Mouse (Mus musculus) intestine, embryonic 14.5 days (tissue): ENCODE measurements around the gene Apol9b. TPM values are rescaled to one million over a fixed set of nuclear protein-coding genes. Genes with fewer than 3 reads are reported as not detected.
"Not testable (repeated sequence)": the region's sequence is repeated elsewhere in the genome, so short reads cannot be mapped to it uniquely, and the experiment has no call there.

ENCODE experiments used
- ATAC-seq: fragments of 200-750 bp; cut with Nextera tagmentation; replicated peaks from 2 replicates; pipeline ENCODE4 v1.8.0; 2017; ENCODE audit warnings: low read depth, moderate number of reproducible peaks, moderate TSS enrichment, moderate library complexity; ENCODE audit not compliant: low FRiP score, low TSS enrichment
- DNase-seq: peaks from one replicate; pipeline ENCODE4 v3.0.0-alpha.2; 2018; ENCODE audit warnings: low spot score
- H3K27ac ChIP-seq: fragments of 300-500 bp; sonication (generic); 2 replicates; pipeline ENCODE4 v1.5.1; 2014; ENCODE audit warnings: low read depth, mild to moderate bottlenecking, control low read depth
- H3K27me3 ChIP-seq: fragments of 300-500 bp; sonication (generic); replicated peaks from 2 replicates; pipeline ENCODE4 v1.6.1; 2014; ENCODE audit warnings: low read length, control low read depth; ENCODE audit not compliant: control insufficient read depth, insufficient read depth
- H3K36me3 ChIP-seq: fragments of 300-500 bp; sonication (generic); 2 replicates; pipeline ENCODE4 v1.6.1; 2014; ENCODE audit warnings: low read length, control low read depth; ENCODE audit not compliant: control insufficient read depth, insufficient read depth
- H3K4me1 ChIP-seq: fragments of 300-500 bp; sonication (generic); replicated peaks from 2 replicates; pipeline ENCODE4 v1.6.1; 2014; ENCODE audit warnings: low read length, control low read depth, mixed read lengths; ENCODE audit not compliant: control insufficient read depth, insufficient read depth
- H3K4me2 ChIP-seq: fragments of 300-500 bp; sonication (generic); 2 replicates; pipeline ENCODE4 v1.6.1; 2014; ENCODE audit warnings: low read length
- H3K4me3 ChIP-seq: fragments of 300-500 bp; sonication (generic); 2 replicates; pipeline ENCODE4 v1.5.1; 2014; ENCODE audit warnings: low read depth, low read length, control low read depth, mixed read lengths
- H3K9ac ChIP-seq: fragments of 300-500 bp; sonication (generic); 2 replicates; pipeline ENCODE4 v1.6.1; 2014; ENCODE audit warnings: mild to moderate bottlenecking, low read length
- H3K9me3 ChIP-seq: fragments of 300-500 bp; sonication (generic); 2 replicates; pipeline ENCODE4 v1.6.1; 2016; ENCODE audit warnings: low read length, control low read depth; ENCODE audit not compliant: control insufficient read depth
- WGBS: fragments of 180-500 bp; shearing (Covaris S2); extraction: QIAGEN DNeasy Blood & Tissue Kit; methylation state at CpG from one replicate; pipeline ENCODE4 v1.1.7; 2014; 5-methylcytosine and 5-hydroxymethylcytosine counted together
- polyA plus RNA-seq: library from polyadenylated mRNA; unstranded; fragments of >200 nt; fragmentation: Nextera tagmentation; extraction: Ambion mirVana; gene quantifications from 2 replicates; pipeline ENCODE4 v1.2.1, GENCODE M21; 2014

Gene Apol9b
- polyA plus RNA-seq, 1 experiment from 2014 or later = 0.32 TPM

GRCm38 (mm10) chr15:77721509-77721908, 7.3 kb upstream of the Apol9b start:
- H3K9ac ChIP-seq, H3K27me3 ChIP-seq, H3K4me3 ChIP-seq, H3K9me3 ChIP-seq, H3K36me3 ChIP-seq, ATAC-seq, H3K27ac ChIP-seq, H3K4me2 ChIP-seq, H3K4me1 ChIP-seq, DNase-seq: not testable (repeated sequence)
- WGBS = no CpG with 5 or more reads among the region's 3 CpGs

DNA sequence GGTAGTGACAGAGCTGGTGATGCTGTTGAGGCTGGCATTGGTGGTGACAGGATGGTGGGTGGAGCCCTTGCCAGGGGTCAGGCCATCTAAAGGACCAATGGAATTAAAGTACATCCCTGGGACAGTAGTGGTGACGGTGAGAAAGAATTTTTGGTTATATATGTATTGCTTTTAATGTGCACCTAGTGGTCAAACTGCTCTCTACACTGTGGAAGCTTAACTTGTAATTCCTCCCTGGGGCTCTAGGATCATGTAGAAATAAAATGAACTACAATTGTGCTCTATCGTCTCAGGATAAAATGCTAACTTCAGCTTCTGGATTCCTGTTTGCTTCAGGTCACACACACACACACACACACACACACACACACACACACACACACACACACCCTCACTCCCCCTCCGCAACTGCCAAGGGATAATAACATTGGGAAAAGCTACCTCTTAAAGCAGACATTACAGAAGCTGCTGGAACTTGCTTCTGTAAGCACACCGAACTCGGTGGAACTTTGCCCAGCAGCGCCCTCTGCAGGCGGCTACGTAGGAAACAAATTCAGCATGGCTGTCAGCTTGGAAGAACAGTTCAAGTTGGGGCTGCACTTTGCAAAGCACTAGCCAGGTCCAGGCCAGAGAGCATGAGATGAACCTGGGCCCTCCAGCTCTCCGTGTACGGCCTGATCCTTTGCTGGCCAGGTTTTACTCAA, 4.5 kb upstream of the Apol9b start:
- ATAC-seq = peak; percentile 25; the same call in 1 of the 2 replicates
- H3K9ac ChIP-seq, H3K27ac ChIP-seq, H3K4me2 ChIP-seq, H3K36me3 ChIP-seq, H3K9me3 ChIP-seq, H3K27me3 ChIP-seq, DNase-seq, H3K4me3 ChIP-seq, H3K4me1 ChIP-seq: not testable (repeated sequence)
- WGBS = 26% methylated on average over 2 of the region's 10 CpGs

DNA sequence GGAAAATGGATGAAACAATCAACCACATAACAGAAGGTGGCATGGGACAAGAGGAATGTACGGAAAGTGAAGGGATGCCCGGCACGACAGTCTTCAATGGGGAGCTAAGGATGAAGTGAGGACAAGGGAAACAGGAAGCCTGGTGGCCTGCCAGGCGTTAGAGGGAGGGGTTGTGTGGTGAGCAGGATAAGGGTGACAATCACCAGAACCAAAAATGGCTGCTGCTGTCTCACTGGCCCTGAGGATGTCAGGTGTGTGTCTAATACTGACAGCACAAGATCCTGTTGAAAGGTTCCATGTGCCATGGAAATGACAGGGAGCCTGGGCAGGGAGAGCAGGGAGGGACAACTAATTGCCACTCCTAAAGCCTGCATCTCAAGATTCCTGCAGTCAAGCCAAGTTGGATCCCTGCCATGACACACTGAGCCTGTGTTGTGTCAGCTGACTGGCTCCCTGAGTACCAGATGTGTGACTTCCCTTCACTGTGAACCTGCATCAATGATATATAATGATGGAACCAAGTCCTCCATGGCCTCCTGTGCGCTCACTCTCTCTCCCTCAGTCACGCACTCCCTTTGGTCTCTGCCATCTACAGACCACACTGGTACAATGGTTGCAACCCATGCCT, 3.3 kb upstream of the Apol9b start:
- H3K4me3 ChIP-seq, DNase-seq, H3K27ac ChIP-seq, H3K4me2 ChIP-seq, ATAC-seq, H3K27me3 ChIP-seq, H3K9ac ChIP-seq, H3K36me3 ChIP-seq, H3K4me1 ChIP-seq, H3K9me3 ChIP-seq: not testable (repeated sequence)
- WGBS = 56% methylated on average over 6 of the region's 6 CpGs

- not testable (repeated sequence) for H3K27ac ChIP-seq, H3K9ac ChIP-seq, DNase-seq, H3K9me3 ChIP-seq, H3K36me3 ChIP-seq, H3K27me3 ChIP-seq, H3K4me1 ChIP-seq, H3K4me3 ChIP-seq, H3K4me2 ChIP-seq
- ATAC-seq = peak; percentile 30; the same call in 1 of the 2 replicates
- 0% methylated on average over 3 of the region's 3 CpGs for WGBS
Observed at GRCm38 (mm10) chr15:77727139-77727538, 1.7 kb upstream of the Apol9b start.

DNA sequence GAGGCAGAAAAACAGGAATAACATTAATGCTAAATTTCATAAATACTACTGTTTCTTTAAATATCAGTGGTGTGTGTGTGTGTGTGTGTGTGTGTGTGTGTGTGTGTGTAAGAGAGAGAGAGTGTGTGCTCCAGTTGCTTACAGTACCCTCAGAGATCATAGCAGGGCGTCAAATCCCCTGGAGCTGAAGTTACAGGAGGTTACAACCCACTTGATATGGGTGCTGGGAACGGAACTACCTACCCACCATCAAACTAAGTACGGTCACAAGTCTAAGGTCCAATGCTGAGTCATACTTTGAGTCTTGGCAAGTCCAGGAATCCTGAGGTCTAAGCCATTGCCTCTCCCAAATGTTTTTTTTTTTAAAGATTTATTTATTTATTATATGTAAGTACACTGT, 1.1 kb upstream of the Apol9b start:
- not testable (repeated sequence) for DNase-seq, H3K4me2 ChIP-seq, H3K36me3 ChIP-seq, ATAC-seq, H3K9me3 ChIP-seq, H3K4me1 ChIP-seq, H3K27me3 ChIP-seq, H3K4me3 ChIP-seq, H3K27ac ChIP-seq, H3K9ac ChIP-seq
- 76% methylated on average over 3 of the region's 3 CpGs for WGBS

GRCm38 (mm10) chr15:77731605-77732004, 2.8 kb downstream of the Apol9b start:
- H3K27me3 ChIP-seq = no peaks in the 10 kb centered on the region
- no peak overlapping the region for H3K4me3 ChIP-seq
- no peak for DNase-seq
- no peaks in the 10 kb centered on the region for H3K4me1 ChIP-seq
- H3K9me3 ChIP-seq = no peaks in the 10 kb centered on the region
- no peak overlapping the region for H3K27ac ChIP-seq
- no peak overlapping the region for H3K9ac ChIP-seq
- ATAC-seq = no peak
- H3K4me2 ChIP-seq = no peak overlapping the region
- H3K36me3 ChIP-seq = no peaks in the 10 kb centered on the region
- 89% methylated on average over 5 of the region's 5 CpGs for WGBS

GRCm38 (mm10) chr15:77732851-77733250, 4.0 kb downstream of the Apol9b start:
- not testable (repeated sequence) for H3K36me3 ChIP-seq, H3K9me3 ChIP-seq, H3K4me3 ChIP-seq, DNase-seq, H3K27me3 ChIP-seq, H3K27ac ChIP-seq, ATAC-seq, H3K4me1 ChIP-seq, H3K4me2 ChIP-seq, H3K9ac ChIP-seq
- 75% methylated on average over 10 of the region's 10 CpGs for WGBS

- H3K27ac ChIP-seq, H3K4me2 ChIP-seq, H3K36me3 ChIP-seq, DNase-seq, H3K4me3 ChIP-seq, H3K9ac ChIP-seq, ATAC-seq, H3K9me3 ChIP-seq, H3K4me1 ChIP-seq, H3K27me3 ChIP-seq: not testable (repeated sequence)
- WGBS = 64% methylated on average over 8 of the region's 8 CpGs
Observed at GRCm38 (mm10) chr15:77733380-77733779, 4.5 kb downstream of the Apol9b start.

- DNase-seq, H3K9ac ChIP-seq, H3K27ac ChIP-seq, H3K36me3 ChIP-seq, H3K4me1 ChIP-seq, H3K27me3 ChIP-seq, H3K4me2 ChIP-seq, H3K9me3 ChIP-seq, H3K4me3 ChIP-seq, ATAC-seq: not testable (repeated sequence)
- 63% methylated on average over 4 of the region's 4 CpGs for WGBS
Observed at GRCm38 (mm10) chr15:77733903-77734302, 5.1 kb downstream of the Apol9b start.
